Mouse (Mus musculus): ENCODE measurements around the gene Socs4. TPM values are rescaled to one million over a fixed set of nuclear protein-coding genes. Genes with fewer than 3 reads are reported as not detected.

The Socs4 gene
- polyA plus RNA-seq, 1 experiment from 2014 or later, result 4.4 TPM

DNA sequence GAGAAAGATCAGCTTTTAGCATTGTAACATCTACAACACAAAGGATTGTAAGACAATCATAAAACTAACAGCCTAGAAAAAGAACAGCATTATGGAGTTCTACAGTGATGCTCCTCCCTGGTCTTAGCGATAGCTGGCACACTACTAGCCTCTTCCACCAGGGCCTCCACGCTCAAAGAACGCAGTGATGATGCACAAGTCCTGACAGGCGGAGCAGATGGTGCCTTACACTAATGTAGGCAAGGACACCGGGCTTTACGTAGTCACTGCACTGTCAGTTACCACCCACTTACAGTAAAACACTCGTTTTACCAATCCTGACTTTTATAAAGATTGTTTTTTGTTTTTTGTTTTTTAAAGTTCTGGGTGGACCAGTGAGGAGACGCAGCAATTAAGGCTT lies 10.9 kb upstream of the Socs4 start:
- H3K27me3 ChIP-seq, result no peaks in the 10 kb centered on the region
- H3K9ac ChIP-seq, result no peak overlapping the region
- no peak overlapping the region for H3K4me2 ChIP-seq
- H3K4me1 ChIP-seq, result no peaks in the 10 kb centered on the region
- no peak overlapping the region for H3K4me3 ChIP-seq
- no peak for ATAC-seq (ENCODE audit: insufficient number of reproducible peaks, low FRiP score, low TSS enrichment, low read depth)
- WGBS, result 85% methylated on average over 8 of the region's 8 CpGs
- peaks cover 31% of the 10 kb centered on the region for H3K36me3 ChIP-seq
- no peaks in the 10 kb centered on the region for H3K9me3 ChIP-seq
- H3K27ac ChIP-seq, result no peak overlapping the region

DNA sequence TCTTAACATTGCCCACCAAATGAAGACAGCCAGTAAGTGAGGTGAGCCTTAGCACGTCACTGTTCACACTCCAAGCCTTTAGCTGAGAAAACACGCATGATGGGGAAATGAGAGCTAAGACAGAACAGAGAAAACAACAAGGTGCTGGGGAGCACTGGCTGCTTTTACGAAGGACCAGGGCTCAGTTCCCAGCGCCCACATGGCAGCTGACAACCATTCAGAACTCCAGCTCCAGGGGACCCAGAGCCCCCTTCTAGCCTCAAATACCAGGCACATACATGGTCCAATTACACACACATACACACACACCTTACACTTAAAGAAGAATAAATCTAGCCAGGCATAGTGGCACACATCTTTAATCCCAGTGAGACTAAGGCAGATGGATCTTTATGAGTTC lies 7.7 kb upstream of the Socs4 start:
- no peak for ATAC-seq (ENCODE audit: insufficient number of reproducible peaks, low FRiP score, low TSS enrichment, low read depth)
- Histone ChIP-seq H3K27ac (no peak overlapping the region), H3K36me3 (peaks cover 39% of the 10 kb centered on the region), H3K27me3 (no peaks in the 10 kb centered on the region), H3K9ac (no peak overlapping the region), H3K4me1 (no peaks in the 10 kb centered on the region), H3K9me3 (no peaks in the 10 kb centered on the region), H3K4me2 (no peak overlapping the region), H3K4me3 (no peak overlapping the region)
- 97% methylated on average over 4 of the region's 4 CpGs for WGBS

DNA sequence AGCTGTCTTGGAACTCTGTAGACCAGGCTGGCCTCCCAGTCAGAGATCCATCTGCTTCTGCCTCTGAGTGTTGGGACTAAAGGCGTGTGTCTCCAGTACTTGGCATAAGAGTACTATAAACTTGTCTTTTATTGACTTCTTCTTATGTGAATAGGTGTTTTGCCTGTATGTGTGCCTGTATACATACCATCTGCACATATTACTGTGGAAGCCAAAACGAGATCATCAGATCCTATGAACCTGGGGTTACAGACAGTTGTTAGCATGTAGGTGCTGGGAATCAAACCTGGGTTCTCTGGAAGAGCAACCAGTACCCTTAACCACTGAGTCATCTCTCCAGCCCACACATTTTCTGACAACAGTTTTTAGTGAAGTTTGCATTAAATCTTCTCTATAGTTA lies 7.0 kb upstream of the Socs4 start:
- H3K4me2 ChIP-seq, result no peak overlapping the region
- ATAC-seq (ENCODE audit: insufficient number of reproducible peaks, low FRiP score, low TSS enrichment, low read depth), result no peak
- 94% methylated on average over 2 of the region's 2 CpGs for WGBS
- no peaks in the 10 kb centered on the region for H3K4me1 ChIP-seq
- H3K4me3 ChIP-seq, result no peak overlapping the region
- H3K9ac ChIP-seq, result no peak overlapping the region
- H3K9me3 ChIP-seq, result no peaks in the 10 kb centered on the region
- H3K27ac ChIP-seq, result no peak overlapping the region
- no peaks in the 10 kb centered on the region for H3K27me3 ChIP-seq
- peaks cover 39% of the 10 kb centered on the region for H3K36me3 ChIP-seq

DNA sequence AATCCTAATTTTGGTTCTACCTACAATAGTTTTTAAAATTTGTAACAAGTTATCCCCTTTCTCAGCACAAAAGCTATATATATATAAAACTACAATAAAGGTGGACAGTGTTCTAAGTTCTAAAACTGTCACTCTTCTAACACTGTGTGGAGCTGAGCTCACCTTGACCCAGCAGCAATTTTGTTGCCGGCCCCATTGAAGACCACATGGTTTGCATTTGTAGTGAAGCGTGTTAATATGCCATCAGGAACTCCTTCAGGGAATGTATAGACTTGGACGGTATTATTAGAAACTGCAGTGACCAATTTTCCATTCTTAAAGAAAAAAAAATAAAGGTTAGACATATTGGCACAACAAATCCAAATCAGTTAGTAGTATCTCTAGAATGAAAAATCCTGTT lies 3.0 kb upstream of the Socs4 start:
- peaks cover 10% of the 10 kb centered on the region for H3K4me1 ChIP-seq
- no peak overlapping the region for H3K27ac ChIP-seq
- 38% methylated on average over 3 of the region's 3 CpGs for WGBS
- ATAC-seq (ENCODE audit: insufficient number of reproducible peaks, low FRiP score, low TSS enrichment, low read depth), result no peak
- no peak overlapping the region for H3K4me2 ChIP-seq
- no peaks in the 10 kb centered on the region for H3K9me3 ChIP-seq
- H3K36me3 ChIP-seq, result peaks cover 23% of the 10 kb centered on the region
- no peak overlapping the region for H3K4me3 ChIP-seq
- H3K9ac ChIP-seq, result no peak overlapping the region
- H3K27me3 ChIP-seq, result no peaks in the 10 kb centered on the region

DNA sequence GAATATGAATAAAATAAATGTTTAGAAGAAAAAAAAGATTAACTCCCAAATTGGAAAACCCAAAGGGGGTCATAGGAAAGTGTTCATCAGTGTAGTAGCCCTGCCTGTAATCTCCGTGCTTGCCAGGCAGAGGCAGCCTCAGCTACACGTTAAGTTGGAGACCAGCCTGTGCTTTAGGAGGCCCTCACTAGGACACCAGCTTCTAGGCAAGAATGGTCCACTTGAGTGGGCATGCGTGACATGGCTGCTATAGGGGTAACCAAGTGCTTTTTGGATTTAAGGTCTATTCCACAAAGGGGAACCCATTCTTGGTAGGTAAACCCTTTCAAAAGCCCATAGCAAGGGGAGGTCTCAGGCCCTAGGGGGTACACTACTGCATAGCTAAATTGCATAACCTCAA lies 1.3 kb upstream of the Socs4 start:
- WGBS, result 27% methylated on average over 3 of the region's 3 CpGs
- H3K4me3 ChIP-seq, result peak overlapping the region; percentile 91
- H3K36me3 ChIP-seq, result peaks cover 11% of the 10 kb centered on the region; the same call in 1 of the 2 replicates
- no peaks in the 10 kb centered on the region for H3K9me3 ChIP-seq
- no peaks in the 10 kb centered on the region for H3K27me3 ChIP-seq
- peak overlapping the region; percentile 76 for H3K4me2 ChIP-seq
- no peak overlapping the region for H3K9ac ChIP-seq
- peaks cover 10% of the 10 kb centered on the region for H3K4me1 ChIP-seq
- H3K27ac ChIP-seq, result no peak overlapping the region
- no peak for ATAC-seq (ENCODE audit: insufficient number of reproducible peaks, low FRiP score, low TSS enrichment, low read depth)

DNA sequence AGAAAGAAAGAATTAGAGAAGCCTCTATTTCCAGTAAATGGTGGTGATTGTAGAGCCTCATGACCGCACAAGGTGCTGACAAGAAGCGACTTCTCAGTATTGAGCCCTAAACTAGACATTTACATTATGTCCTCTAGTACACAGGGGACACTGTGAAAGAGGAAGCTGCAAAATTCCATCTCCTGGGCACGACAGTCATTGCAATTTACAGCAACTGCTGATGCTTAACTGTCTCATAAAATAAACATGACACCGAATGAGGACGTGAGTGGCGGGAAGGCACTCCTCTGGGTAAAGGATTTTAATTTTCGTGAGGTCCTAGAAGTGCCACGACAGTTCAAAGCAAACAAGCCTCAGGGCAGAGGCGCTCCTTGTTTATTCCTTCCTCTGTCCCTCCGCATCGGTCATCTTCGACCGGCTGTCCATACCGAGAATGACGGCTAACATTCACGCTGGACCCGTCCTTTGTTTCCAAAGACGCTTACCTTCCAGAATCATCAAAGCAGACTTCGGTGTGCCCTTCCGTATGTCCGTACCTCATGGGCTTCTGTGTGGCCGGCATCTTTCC lies 611 bp upstream of the Socs4 start:
- ATAC-seq (ENCODE audit: insufficient number of reproducible peaks, low FRiP score, low TSS enrichment, low read depth), result no peak
- peak overlapping the region; percentile 91 for H3K4me3 ChIP-seq
- H3K4me2 ChIP-seq, result peak overlapping the region; percentile 76
- peaks cover 10% of the 10 kb centered on the region for H3K4me1 ChIP-seq
- 1% methylated on average over 22 of the region's 22 CpGs for WGBS
- no peaks in the 10 kb centered on the region for H3K27me3 ChIP-seq
- peak overlapping the region; percentile 82 for H3K9ac ChIP-seq
- no peaks in the 10 kb centered on the region for H3K9me3 ChIP-seq
- peak overlapping the region; percentile 95 for H3K27ac ChIP-seq
- H3K36me3 ChIP-seq, result peaks cover 8% of the 10 kb centered on the region; the same call in 1 of the 2 replicates

DNA sequence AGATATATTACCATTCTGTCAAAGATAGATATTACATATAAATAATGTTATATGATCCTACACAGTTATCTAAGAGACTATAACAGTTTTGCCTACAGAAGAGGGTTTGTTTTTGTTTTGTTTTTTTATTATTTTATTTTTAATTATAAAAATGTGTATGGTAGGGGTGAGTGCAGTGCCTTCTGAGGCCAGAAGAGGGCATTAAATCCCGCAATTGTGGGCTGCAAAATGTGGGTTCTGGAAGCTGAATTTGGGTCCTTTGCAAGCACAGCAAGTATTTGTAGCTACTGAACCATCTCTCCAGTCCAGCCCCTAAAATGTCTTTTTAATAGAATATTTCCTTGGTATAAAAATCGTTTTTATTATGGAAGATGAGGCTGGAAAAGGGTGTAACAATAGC lies 2.3 kb downstream of the Socs4 start:
- H3K9ac ChIP-seq, result no peak overlapping the region
- H3K9me3 ChIP-seq, result no peaks in the 10 kb centered on the region
- peaks cover 13% of the 10 kb centered on the region for H3K4me1 ChIP-seq
- H3K4me3 ChIP-seq, result no peak overlapping the region
- no peak overlapping the region for H3K27ac ChIP-seq
- no peak for ATAC-seq (ENCODE audit: insufficient number of reproducible peaks, low FRiP score, low TSS enrichment, low read depth)
- no peaks in the 10 kb centered on the region for H3K36me3 ChIP-seq
- 79% methylated on average over 2 of the region's 2 CpGs for WGBS
- no peaks in the 10 kb centered on the region for H3K27me3 ChIP-seq
- H3K4me2 ChIP-seq, result no peak overlapping the region

DNA sequence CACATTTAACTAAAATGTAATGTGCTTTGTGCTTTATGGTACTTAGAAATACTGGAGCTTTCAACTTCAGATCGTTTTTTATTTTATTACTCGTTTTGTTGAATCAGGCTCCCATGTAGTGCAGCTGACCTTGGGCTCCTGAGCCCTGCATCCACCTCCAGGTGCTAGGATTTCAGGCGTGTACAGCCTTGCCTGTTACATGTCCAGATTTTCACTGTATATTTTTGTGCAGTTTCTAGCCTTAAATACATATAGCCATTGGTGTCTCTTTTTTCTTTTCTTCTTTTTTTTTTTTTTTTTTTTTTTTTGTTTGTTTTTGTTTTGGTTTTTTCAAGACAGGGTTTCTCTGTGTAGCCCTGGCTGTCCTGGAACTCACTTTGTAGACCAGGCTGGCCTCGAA lies 4.8 kb downstream of the Socs4 start:
- H3K27ac ChIP-seq, result no peak overlapping the region
- ATAC-seq (ENCODE audit: insufficient number of reproducible peaks, low FRiP score, low TSS enrichment, low read depth), result no peak
- no peaks in the 10 kb centered on the region for H3K36me3 ChIP-seq
- no peaks in the 10 kb centered on the region for H3K9me3 ChIP-seq
- H3K27me3 ChIP-seq, result no peaks in the 10 kb centered on the region
- 88% methylated on average over 4 of the region's 4 CpGs for WGBS
- no peak overlapping the region for H3K9ac ChIP-seq
- H3K4me3 ChIP-seq, result no peak overlapping the region
- H3K4me1 ChIP-seq, result peaks cover 5% of the 10 kb centered on the region; the same call in 1 of the 2 replicates
- no peak overlapping the region for H3K4me2 ChIP-seq

DNA sequence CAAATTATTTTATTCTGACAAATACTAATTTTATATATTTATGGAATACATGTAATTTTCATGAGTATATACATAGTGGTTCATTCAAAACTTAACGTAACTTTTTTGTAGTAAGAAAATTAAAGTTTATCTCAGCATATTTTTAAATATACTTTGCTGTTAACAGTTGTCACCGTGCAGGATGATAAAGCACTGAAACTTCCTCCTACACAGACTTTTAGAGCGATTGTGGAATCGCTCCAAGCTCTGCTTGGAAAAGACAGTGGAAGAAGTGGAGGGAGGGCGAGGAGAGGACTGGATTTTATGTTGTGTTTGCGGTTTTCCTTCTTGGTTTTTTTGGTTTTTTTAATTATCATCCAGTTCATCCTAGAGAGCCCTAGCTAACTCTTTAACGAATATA lies 6.8 kb downstream of the Socs4 start:
- Histone ChIP-seq H3K9ac (no peak overlapping the region), H3K27me3 (no peaks in the 10 kb centered on the region), H3K9me3 (no peaks in the 10 kb centered on the region), H3K4me2 (no peak overlapping the region), H3K27ac (no peak overlapping the region), H3K36me3 (no peaks in the 10 kb centered on the region), H3K4me3 (no peak overlapping the region), H3K4me1 (peaks cover 3% of the 10 kb centered on the region; the same call in 1 of the 2 replicates)
- no peak for ATAC-seq (ENCODE audit: insufficient number of reproducible peaks, low FRiP score, low TSS enrichment, low read depth)
- WGBS, result 77% methylated on average over 7 of the region's 7 CpGs

DNA sequence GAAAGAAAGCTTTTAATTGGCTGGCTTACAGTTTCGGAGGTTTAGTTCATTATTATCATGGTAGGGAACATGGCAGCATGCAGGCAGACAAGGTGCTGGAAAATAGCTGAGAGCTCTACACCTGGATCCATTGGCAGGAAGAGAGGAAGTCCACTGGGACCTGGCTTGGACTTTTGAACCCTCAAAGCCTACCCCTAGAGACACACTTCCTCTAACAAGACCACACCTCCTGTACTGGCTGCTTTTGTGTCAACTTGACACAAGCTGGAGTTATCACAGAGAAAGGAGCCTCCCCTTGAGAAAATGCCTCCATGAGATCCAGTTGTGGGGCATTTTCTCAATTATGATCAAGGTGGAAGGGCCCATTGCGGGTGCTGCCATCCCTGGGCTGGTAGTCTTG lies 8.5 kb downstream of the Socs4 start:
- Histone ChIP-seq H3K9ac (no peak overlapping the region), H3K27me3 (no peaks in the 10 kb centered on the region), H3K9me3 (no peaks in the 10 kb centered on the region), H3K4me2 (no peak overlapping the region), H3K4me1 (peaks cover 3% of the 10 kb centered on the region; the same call in 1 of the 2 replicates), H3K36me3 (peaks cover 8% of the 10 kb centered on the region), H3K4me3 (no peak overlapping the region), H3K27ac (no peak overlapping the region)
- WGBS, result 96% methylated on average over 2 of the region's 2 CpGs
- no peak for ATAC-seq (ENCODE audit: insufficient number of reproducible peaks, low FRiP score, low TSS enrichment, low read depth)

DNA sequence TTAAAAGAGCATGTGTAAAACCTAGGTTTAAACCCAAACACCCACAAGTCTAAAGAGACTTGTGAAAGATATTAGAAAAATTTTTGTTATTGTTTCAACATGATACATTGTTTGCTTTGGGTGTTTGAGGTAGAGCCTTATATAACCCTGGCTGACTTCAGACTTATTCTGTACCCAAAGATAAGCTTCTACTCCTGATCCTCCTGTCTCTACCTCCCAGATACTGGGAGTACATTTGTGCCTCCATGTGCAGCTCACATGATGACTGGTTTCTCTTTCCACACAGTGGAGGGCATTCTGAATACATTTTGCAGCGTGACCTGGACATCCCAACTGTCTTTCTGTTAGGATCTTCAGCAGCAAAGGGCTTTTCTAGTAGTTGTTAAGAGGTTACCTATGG lies 9.5 kb downstream of the Socs4 start:
- peaks cover 13% of the 10 kb centered on the region for H3K36me3 ChIP-seq
- no peak overlapping the region for H3K4me2 ChIP-seq
- no peak overlapping the region for H3K27ac ChIP-seq
- no peaks in the 10 kb centered on the region for H3K27me3 ChIP-seq
- no peak for ATAC-seq (ENCODE audit: insufficient number of reproducible peaks, low FRiP score, low TSS enrichment, low read depth)
- H3K4me1 ChIP-seq, result peaks cover 3% of the 10 kb centered on the region; the same call in 1 of the 2 replicates
- H3K4me3 ChIP-seq, result no peak overlapping the region
- H3K9me3 ChIP-seq, result no peaks in the 10 kb centered on the region
- 91% methylated on average over 1 of the region's 1 CpGs for WGBS
- H3K9ac ChIP-seq, result no peak overlapping the region

DNA sequence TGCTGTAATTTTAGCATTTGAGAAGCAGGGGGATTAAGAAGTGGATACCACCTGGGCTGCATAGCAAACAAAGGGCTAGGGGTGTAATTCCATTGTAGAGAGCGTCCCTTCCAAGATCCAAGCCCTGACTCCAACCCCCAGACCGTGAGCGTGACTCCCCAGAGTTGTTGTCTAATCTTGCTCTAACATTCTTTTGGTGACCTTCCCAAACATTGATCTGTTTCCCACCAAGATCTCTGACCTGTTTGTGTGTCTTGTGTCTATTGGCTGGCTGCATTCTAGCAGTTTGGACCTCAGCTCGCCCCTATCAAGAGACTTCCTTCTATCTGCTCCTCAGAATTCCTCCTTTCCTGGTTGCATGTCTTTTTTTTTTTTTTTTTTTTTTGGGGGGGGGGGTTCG lies 10.3 kb downstream of the Socs4 start:
- peaks cover 13% of the 10 kb centered on the region for H3K36me3 ChIP-seq
- no peaks in the 10 kb centered on the region for H3K27me3 ChIP-seq
- H3K9ac ChIP-seq, result no peak overlapping the region
- 92% methylated on average over 5 of the region's 5 CpGs for WGBS
- no peak overlapping the region for H3K4me3 ChIP-seq
- ATAC-seq (ENCODE audit: insufficient number of reproducible peaks, low FRiP score, low TSS enrichment, low read depth), result no peak
- no peaks in the 10 kb centered on the region for H3K9me3 ChIP-seq
- H3K4me1 ChIP-seq, result peaks cover 3% of the 10 kb centered on the region; the same call in 1 of the 2 replicates
- no peak overlapping the region for H3K4me2 ChIP-seq
- H3K27ac ChIP-seq, result no peak overlapping the region

DNA sequence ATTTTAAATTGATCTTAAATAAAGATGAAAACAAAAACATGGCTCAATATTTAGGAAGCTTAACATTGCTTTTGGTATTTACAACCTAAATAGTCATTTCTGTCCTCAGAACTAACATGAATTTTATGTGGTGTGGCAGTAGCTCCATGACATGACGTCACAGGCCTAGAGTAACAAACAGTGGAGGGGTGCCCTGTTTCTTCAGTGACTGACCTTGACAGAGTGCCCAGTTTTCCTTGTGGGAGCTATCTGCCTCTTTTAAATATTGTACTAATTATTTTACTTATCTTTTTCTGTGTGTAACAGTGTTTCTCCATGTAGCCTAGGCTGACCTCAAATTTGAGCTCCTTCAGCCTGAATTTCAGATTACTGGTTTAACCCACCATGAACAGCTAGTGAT lies 15.0 kb downstream of the Socs4 start:
- no peaks in the 10 kb centered on the region for H3K9me3 ChIP-seq
- no peaks in the 10 kb centered on the region for H3K4me1 ChIP-seq
- H3K27ac ChIP-seq, result no peak overlapping the region
- no peak overlapping the region for H3K4me3 ChIP-seq
- no peaks in the 10 kb centered on the region for H3K27me3 ChIP-seq
- WGBS, result 70% methylated on average over 1 of the region's 1 CpGs
- no peak overlapping the region for H3K9ac ChIP-seq
- no peak overlapping the region for H3K4me2 ChIP-seq
- H3K36me3 ChIP-seq, result peaks cover 13% of the 10 kb centered on the region
- ATAC-seq (ENCODE audit: insufficient number of reproducible peaks, low FRiP score, low TSS enrichment, low read depth), result no peak
